Mouse (Mus musculus) layer of hippocampus, postnatal 36 days (tissue): ENCODE measurements around the gene Zan. TPM values are rescaled to one million over a fixed set of nuclear protein-coding genes. Genes with fewer than 3 reads are reported as not detected.
A peak's percentile ranks its signal among the peaks of the same experiment; 100 is the strongest.
"Not testable (repeated sequence)": the region's sequence is repeated elsewhere in the genome, so short reads cannot be mapped to it uniquely, and the experiment has no call there.

Experiments used
- DNase-seq, 2 experiments: peaks; one replicate each; pipeline ENCODE4 v3.0.0; 2022
- total RNA-seq, 2 experiments: library from RNA; stranded (reverse); gene quantifications; 2 replicates each; pipeline ENCODE4 v1.2.3; 2021

Zan gene
- total RNA-seq, 2 experiments from 2014 or later = 0.10 to 0.13 TPM

- DNase-seq = peak; percentile 99
Measured at GRCm38 (mm10) chr5:137501709-137502666, 25.1 kb upstream of the Zan start, which contains the start of gene Pop7. Pop7 (minus strand) TSS chr5:137502518.

- no peak for DNase-seq
Measured at GRCm38 (mm10) chr5:137500186-137500585, 23.3 kb upstream of the Zan start.

GRCm38 (mm10) chr5:137493831-137494230, 17.0 kb upstream of the Zan start:
- peak in 1 of 2 experiments; percentile 36 for DNase-seq

GRCm38 (mm10) chr5:137491559-137491958, 14.7 kb upstream of the Zan start:
- DNase-seq = peak; percentile 44 to 56

DNA sequence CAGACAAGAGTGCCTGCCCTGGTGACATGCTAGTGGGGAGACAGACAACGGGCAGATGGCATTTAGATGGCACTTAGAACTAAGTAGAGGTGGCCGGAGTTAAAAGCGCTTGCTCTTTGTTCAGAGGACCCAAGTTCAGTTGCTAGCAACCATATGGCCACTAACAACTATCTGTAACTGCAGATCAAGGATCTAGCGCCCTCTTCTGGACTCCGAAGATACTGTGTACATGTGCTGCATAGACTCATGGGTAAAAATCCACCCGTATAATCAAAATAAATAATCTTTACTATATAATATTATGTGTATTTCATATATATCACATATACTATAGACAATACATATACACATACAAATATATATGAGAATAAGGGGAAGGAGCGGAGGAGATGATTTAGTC, 10.8 kb upstream of the Zan start:
- no peak for DNase-seq

DNA sequence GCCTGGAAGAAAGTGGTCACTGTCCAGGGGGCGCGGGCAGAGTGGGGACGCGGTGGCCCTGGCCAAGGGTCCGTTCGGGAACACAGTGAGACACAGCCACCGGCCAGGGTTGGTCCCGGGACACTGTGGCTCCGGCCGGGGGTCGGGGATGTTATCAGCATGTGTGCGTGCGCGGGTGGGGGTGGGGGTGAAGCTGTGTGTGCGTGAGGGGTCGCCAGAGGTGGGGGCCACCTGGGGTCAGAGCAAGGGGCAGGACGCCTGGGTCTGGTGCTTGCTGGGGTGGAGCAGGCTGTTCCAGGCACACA, 8.9 kb upstream of the Zan start:
- DNase-seq = no peak

- no peak for DNase-seq
Measured at GRCm38 (mm10) chr5:137485071-137485850, 8.4 kb upstream of the Zan start.

GRCm38 (mm10) chr5:137481897-137482296, 5.0 kb upstream of the Zan start:
- DNase-seq = peak in 1 of 2 experiments; percentile 13

DNA sequence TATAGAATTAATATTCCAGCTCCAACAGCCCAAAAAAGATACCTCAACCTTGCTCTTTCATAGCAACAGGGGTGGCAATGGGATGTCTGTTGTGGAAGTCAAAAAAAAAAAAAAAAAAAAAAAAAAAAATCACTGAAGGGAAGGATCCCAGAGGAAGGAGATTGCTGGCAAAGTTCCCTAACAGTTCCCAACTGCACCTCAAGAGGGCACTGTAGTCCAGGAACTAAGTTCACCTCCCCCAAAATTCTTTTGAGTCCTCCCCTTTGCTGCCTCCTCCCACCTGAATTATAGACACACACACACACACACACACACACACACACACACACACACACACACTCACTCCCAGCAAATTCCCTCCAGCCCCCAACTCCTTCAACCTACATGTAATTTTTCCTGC, 4.3 kb upstream of the Zan start:
- peak; percentile 74 to 77 for DNase-seq

GRCm38 (mm10) chr5:137474351-137474750, 2.5 kb downstream of the Zan start:
- no peak for DNase-seq

DNA sequence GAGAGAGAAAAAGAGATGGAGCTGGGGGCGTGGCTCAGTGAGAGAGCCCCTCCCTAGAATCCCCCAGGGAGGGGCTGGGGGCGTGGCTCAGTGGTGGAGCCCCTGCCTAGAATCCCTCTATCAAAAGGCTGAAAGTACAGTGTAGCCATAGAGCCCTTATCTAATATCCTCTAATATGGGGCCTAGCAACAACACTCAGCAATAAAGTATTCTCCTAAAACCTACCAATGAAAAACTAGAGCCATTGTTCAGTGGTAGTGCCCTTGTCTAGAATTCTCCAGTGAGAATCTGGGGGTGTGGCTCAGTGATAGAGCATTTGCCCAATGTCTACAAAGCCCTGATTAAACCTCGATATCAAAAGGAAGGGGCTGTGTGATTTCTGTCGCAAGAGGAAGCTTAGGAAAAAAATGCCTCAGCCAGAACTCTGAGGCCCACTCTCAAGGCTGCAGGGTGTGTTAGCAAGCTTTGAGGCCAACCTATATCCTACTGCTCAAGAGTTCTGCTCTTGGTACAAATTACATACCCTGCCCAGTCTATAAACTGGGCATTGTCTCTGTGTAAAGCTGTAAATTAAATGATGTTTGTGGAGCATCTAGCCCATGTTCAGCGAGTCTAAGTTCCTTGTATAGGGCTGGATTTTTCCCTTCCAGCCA, 4.5 kb downstream of the Zan start:
- no peak for DNase-seq

- no peak for DNase-seq
Measured at GRCm38 (mm10) chr5:137466946-137467345, 9.9 kb downstream of the Zan start.

DNA sequence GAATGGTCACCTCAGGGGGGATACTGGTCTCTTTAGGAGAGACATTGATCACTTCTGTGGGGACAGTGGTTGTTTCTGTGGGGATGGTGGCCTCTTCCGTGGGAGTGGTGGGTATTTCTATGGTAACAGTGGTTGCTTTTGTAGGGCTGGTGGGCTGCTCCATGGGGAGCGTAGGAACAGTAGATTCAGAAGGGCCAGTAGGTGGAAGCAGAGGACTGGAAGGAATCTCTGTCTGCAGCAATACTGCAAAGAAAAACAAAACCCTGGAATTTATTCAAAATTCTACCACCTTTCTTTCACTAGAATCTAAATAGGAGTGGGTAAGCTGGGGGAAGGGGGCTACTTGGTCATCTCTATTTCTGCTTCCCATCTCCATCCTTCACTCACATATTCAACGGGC, 11.8 kb downstream of the Zan start:
- peak in 1 of 2 experiments; percentile 16 for DNase-seq

DNA sequence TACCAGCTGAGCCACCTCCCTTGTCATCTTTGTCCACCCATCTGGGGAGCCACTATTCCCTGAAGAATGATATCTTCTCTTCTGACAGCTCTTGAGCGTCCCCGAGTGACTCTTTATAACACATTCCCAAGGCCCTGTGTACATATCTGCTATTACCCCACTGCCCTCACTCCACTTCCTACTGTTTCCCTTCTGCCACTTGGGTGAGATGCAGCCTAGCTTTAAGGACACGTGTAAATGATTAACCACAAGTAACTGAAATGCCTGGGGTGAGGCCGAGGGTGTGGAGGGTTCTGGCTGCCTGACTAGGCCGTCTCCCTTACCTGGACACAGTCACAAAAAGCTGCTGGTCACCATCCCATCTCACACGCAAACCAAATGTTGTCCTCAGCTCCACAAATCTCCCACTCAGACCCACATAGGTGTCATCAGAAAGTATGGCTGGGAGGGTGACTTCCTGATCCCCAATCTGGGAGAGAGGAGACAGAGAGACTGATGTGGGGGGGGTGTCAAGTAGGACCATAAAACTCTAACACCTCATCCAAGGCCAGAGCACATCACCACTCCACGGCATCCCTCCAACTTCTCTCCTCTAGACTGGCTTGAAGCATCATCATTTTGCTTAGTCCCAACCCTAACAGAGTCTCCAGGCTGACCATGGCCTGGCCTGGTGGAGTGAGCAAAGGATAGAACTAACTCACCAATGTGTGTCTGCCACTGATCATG, 20.8 kb downstream of the Zan start:
- no peak for DNase-seq

GRCm38 (mm10) chr5:137455206-137455605, 21.7 kb downstream of the Zan start:
- DNase-seq = no peak

DNA sequence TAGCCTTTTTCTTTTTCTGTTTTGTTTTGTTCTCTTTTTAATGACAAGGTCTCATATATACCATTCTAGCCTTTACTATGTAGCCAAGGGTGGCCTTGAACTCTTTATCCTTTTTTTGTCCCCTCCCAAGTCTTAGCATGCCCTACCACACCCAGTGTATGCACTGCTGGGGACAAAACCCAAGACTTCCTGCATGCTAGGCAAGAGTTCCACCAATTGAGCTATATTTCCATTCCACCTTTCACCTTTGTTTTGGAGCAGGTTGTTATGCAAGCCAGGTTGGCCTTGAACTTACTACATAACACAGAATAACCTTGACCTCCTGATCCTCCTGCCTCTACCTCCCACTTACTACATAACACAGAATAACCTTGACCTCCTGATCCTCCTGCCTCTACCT, 31.3 kb downstream of the Zan start:
- no peak for DNase-seq

DNA sequence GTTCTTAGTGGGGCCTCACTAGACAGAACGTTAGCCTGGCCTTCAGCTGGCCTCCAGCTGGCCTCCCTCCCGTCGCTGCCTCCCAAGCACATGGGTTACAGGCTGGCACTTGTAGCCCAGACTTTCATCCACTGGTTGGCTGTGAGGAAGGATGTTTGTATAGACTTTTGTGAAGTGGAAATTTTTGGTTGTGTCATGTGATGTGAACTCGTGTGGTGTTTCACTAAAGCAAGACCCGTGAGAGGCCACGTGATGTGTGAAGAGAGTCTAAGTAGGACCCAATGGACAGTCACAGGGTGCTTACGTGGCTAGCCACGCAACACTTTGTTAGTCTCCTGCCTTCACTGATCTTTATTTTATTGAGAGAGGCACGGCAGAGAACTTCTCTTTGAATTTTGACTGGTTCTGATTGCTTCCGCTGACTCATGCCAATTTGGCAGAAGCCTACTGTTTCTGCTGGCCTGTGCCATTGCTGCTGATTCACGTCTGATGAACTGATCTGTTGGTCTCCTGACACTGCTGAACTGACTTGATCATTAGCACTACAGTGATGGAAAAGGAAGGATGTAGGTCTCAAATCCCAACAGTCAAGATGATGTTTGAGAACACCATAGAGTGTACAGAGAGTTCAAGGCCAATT, 36.5 kb downstream of the Zan start:
- DNase-seq = no peak

GRCm38 (mm10) chr5:137433889-137434288, 43.0 kb downstream of the Zan start:
- DNase-seq = no peak

DNA sequence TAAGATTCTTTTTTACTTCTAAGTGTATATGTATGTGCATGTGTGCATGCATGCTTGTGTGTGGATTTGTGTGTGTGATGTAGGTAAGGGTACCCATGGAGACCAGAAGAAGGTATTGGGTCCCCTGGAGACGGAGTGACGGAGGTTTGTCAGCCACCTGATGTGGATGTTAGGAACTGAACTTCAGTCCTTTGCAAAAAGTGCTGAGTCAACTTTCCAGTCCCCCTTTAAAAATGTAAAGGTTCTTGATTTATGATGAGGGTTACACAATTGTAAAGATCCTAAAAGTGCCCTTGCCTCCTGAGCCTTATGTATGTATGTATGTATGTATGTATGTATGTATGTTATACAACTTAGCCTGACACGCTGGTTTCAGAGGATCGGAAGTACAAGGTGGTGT, 46.5 kb downstream of the Zan start:
- DNase-seq = not testable (repeated sequence)

- DNase-seq = no peak
Measured at GRCm38 (mm10) chr5:137425648-137426047, 51.2 kb downstream of the Zan start.

- DNase-seq = no peak
Measured at GRCm38 (mm10) chr5:137419841-137420240, 57.0 kb downstream of the Zan start.

DNA sequence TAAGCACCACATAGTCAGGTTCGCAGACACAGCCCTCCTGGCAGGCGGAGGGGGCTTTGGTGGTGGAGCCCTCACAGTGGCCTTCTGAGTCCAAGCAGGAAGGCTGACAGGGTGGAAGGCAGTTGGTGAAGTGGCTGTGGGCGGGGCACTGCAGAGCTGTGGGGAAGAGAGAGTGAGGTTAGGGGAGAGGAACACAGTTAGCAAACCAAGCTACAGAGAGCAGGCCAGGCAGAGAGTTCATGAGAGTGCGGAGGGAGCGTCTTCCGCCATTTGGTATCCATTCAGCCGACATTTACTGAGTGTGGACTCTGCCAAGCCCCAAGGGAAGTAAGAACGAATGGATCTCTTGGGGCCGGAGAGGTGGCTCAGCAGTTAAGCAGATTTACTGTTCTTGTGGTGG, 57.8 kb downstream of the Zan start:
- no peak for DNase-seq
